Mouse (Mus musculus) inflammation-experienced regulatory T-cells, adult 6 months (primary cell): ENCODE measurements around the gene Hist1h3d. TPM values are rescaled to one million over a fixed set of nuclear protein-coding genes. Genes with fewer than 3 reads are reported as not detected.
"Not testable (repeated sequence)": the region's sequence is repeated elsewhere in the genome, so short reads cannot be mapped to it uniquely, and the experiment has no call there.

Source experiments
- ATAC-seq: one replicate; pipeline ENCODE4 v1.8.0; 2017
- polyA plus RNA-seq, 3 experiments: library from polyadenylated mRNA; unstranded; fragments of 100-300 nt; shearing (Covaris generic); gene quantifications; one replicate each; pipeline ENCODE4 v1.2.1; 2017

Hist1h3d gene
- 1 to 10 TPM in 1 of 3 experiments, under 1 TPM in 1, not detected in 1; 0.56 to 1.3 TPM for polyA plus RNA-seq

GRCm38 (mm10) chr13:23575271-23575851 lies at the start of gene Hist1h3d:
Gene Hist1h3d, plus strand, starts transcription at chr13:23575763.
- peak; percentile 30 for ATAC-seq

- ATAC-seq = no peak
These were observed 49.7 kb upstream of the Hist1h3d start for GRCm38 (mm10) chr13:23525901-23526300.

- peak; percentile 25 for ATAC-seq
These were observed 49.3 kb upstream of the Hist1h3d start for GRCm38 (mm10) chr13:23526312-23526711.

DNA sequence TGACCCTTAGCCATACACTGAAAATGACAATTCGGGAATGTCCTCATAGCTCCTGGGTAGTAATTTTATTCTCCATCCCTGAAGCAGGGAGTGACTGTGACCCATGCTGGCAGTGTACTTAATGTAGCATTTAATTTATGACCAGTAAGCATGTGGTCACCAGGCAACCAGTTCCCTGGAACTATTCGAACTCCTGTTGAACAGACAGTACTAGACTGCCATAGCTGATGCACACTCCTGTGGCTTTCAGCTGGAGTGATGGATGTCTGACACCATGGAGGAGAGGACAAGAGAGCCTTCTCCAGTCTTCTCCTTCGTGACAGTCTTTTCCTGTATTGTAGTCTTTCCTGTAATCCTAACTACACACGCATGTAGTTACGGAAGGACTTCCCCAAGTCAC lies 46.6 kb upstream of the Hist1h3d start:
- ATAC-seq = no peak

GRCm38 (mm10) chr13:23529480-23530165 lies 45.9 kb upstream of the Hist1h3d start:
- ATAC-seq = no peak

DNA sequence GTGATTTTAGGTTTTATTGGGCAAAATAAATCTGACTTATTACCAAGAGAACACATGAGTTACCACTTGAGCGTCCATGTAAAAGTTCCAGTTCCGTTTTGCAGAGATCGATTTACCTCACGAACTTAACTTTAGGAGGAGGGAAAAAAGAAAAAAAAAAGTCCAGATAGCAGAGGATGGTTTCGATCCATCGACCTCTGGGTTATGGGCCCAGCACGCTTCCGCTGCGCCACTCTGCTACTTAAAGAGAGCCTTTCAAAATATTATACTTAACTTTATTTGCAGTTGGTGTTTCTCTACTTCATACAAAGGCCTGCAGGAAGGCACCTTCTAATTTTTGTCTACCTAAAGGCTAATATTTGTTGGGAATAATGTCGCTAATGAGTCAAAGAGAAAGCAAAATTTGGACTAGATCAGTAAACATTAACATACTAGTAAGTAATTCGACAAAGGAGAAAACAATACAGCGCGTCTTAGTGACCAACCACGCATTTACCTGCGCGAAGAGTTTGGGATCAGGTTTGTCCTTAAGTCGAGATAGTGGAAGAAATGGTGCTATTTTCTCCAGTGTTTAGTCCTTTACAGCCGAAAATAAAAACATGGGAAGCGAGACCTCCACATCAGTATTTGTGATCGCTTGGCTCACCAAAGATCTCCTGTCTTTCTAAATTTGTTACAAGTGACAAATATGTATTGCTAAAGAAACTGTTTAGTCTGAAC lies 45.2 kb upstream of the Hist1h3d start:
- ATAC-seq = peak; percentile 13

- ATAC-seq = peak; percentile 73
These were observed 44.4 kb upstream of the Hist1h3d start, which contains the start of gene Hist1h4h for GRCm38 (mm10) chr13:23530901-23531875. Gene Hist1h4h, plus strand, starts transcription at chr13:23531050.

DNA sequence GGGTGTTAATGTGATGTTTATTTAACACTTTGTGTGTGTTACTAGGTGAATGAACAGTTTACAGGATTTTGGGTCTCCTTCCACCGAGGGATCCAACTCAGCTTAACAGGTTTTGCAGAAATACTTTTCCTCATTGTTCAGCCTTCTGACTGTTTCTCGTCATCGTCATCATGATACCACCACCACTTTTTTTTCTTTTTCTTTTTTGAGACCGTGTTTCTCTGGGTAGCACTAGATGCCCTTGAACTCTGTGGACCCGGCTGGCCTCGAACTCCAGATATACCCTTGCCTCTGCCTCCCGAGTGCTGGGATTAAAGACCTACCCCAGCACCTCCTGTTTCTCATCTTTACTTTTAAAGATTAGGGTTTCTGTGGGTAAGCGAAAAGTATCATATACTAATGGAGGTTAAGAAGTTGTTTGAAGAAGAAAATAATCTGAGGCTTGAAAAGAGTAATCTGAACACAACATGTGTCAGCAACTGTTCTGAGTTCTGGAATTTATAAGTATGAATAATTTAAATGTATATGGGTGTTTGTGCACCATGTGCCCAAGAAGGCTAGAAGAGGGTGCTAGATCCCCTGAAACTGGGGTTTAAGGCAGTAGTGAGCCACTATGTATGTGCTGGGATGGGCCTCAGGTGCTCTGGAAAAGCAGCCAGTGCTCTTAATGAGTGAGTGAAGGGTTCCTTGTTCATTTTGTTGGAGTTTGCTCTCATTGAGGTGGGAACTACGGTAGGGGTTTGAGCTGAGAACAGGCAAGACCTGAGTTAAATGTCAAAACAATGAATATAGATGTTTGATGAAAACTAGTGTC lies 43.1 kb upstream of the Hist1h3d start:
- ATAC-seq = no peak

- peak; percentile 31 for ATAC-seq
These were observed 41.8 kb upstream of the Hist1h3d start, which contains the start of gene Hist1h2af for GRCm38 (mm10) chr13:23533560-23534367. Gene Hist1h2af, plus strand, starts transcription at chr13:23533906.

GRCm38 (mm10) chr13:23534368-23535131 lies 41.0 kb upstream of the Hist1h3d start:
- no peak for ATAC-seq

DNA sequence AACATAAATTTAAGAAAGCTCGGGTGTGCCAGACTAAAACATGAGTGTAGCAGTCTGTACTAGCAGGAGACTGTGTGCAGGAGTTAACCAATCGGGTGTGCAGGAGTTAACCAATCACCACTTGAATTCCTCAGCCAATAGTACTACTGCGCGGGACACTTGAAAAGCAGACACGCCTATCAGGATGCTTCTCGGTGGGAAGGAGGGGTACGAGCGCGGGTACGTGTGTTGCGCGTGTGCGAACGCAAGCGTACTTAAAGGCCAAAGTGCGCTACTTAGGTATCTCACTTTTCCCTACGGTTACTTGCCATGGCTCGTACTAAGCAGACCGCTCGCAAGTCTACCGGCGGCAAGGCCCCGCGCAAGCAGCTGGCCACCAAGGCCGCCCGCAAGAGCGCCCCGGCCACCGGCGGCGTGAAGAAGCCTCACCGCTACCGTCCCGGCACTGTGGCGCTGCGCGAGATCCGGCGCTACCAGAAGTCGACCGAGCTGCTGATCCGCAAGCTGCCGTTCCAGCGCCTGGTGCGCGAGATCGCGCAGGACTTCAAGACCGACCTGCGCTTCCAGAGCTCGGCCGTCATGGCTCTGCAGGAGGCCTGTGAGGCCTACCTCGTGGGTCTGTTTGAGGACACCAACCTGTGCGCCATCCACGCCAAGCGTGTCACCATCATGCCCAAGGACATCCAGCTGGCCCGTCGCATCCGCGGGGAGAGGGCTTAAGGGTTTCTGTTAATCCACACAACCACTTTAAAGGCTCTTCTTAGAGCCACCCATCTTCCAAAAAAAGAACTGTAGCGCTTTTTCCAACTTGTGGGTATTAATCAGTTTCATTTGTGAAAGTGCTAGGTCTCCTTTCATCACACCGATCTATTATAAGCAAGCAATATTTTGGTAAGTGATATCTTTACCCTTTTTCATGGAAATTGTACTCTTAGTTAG lies 40.2 kb upstream of the Hist1h3d start, which contains the start of gene Hist1h3g:
Gene Hist1h3g (plus strand): TSS at position 286 of the 939 bp plus-strand sequence.
- peak; percentile 73 for ATAC-seq

GRCm38 (mm10) chr13:23536076-23536822 lies 39.3 kb upstream of the Hist1h3d start:
- ATAC-seq = no peak

DNA sequence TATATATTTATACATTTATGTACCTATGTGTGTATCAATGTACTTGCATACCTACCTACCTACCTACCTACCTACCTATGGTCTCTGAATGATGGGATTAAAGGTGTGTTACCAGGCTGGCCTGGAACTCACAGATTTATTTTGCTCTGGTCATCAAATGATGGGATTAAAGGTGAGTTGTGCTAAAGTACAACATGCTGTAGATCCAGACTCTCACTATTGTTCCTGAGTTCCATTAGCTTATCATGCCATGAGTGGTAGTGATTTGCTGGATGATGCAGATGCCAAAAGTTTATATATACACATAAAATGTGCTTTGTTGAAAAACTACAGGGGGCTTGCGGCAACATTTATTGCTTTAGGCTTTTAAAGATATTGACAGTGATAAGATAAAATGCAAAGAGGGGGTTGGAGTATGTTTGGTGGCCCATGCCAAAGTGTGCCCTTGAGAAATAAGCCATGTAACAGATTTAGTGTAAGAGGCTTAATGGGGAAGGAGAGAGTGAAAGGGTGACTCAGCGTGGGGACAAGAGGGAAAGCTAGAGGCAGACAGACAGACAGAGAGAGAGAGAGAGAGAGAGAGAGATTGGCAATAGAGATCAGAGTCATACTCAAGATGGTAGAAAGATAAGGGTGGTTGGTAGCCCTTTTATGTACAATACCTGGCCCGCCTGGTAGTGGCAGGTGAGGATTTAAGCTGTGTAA lies 38.4 kb upstream of the Hist1h3d start:
- ATAC-seq = no peak

DNA sequence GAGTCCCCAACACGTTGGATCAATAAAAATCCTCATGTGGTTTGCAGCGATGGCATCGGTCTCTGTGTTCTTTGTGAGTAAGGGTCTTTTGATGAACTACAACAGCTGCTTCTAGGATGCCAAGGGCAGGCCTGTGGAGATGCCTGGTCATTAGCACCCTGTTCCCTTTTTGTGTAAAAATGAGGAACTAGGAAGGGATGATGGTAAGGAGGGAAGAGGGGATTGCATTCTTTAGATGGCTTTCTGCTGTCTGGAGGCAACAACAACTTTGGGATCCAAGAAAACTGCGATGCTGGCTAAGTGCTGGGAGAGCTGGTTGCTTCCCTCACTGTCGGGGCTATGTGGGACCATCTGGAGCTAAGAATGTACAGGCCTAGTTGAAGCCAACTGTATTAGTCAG lies 37.3 kb upstream of the Hist1h3d start:
- no peak for ATAC-seq

DNA sequence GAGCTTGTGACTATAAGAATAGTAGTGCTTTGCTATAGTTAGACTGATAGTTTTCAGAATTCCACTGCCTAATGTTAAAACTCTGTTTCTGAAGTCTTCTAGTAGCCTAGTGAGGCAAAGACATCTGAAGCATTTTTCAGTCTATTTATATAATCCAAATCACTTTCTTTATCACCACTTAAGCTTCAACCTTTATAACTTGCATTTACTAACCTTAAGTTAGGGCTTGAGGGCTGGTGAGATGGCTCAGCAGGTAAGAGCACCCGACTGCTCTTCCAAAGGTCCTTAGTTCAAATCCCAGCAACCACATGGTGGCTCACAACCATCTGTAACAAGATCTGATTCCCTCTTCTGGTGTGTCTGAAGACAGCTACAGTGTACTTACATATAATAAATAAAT lies 35.7 kb upstream of the Hist1h3d start:
- not testable (repeated sequence) for ATAC-seq

DNA sequence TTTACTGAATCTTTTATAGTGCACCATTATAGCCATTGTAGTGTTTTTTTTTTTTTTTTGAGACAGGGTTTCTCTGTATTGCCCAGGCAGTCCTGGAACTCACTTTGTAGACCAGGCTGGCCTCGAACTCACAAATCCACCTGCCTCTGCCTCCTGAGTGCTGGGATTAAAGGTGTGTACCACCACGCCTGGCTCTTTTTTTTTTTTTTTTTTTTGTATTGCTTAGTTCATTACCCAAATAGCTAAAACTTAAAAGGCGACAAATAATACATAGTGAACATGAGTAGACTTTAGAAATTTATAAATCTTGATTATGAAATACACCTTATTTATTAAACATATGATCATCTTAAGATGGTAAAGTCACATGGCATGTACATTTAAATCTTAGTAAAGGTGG lies 34.1 kb upstream of the Hist1h3d start:
- no peak for ATAC-seq
